Mouse (Mus musculus) embryonic facial prominence, embryonic 14.5 days (tissue): ENCODE measurements around the gene Mrps18b. TPM values are rescaled to one million over a fixed set of nuclear protein-coding genes. Genes with fewer than 3 reads are reported as not detected.
A peak's percentile ranks its signal among the peaks of the same experiment; 100 is the strongest.
"Not testable (repeated sequence)": the region's sequence is repeated elsewhere in the genome, so short reads cannot be mapped to it uniquely, and the experiment has no call there.

Experiments used
- ATAC-seq: fragments of 200-750 bp; cut with Nextera tagmentation; 2 replicates; pipeline ENCODE4 v1.8.0; 2017; ENCODE audit warnings: low read depth, moderate number of reproducible peaks, moderate TSS enrichment
- DNase-seq: peaks from one replicate; pipeline ENCODE4 v3.0.0-alpha.2; 2015; ENCODE audit warnings: low spot score
- H3K27ac ChIP-seq: fragments of 300-500 bp; sonication (generic); replicated peaks from 2 replicates; pipeline ENCODE4 v1.5.1; 2014; ENCODE audit warnings: low read depth, mild to moderate bottlenecking, low read length, moderate library complexity
- H3K27me3 ChIP-seq: fragments of 300-500 bp; sonication (generic); replicated peaks from 2 replicates; pipeline ENCODE4 v1.6.1; 2014; ENCODE audit warnings: low read length; ENCODE audit not compliant: control insufficient read depth, insufficient read depth
- H3K36me3 ChIP-seq: fragments of 300-500 bp; sonication (generic); 2 replicates; pipeline ENCODE4 v1.6.1; 2014; ENCODE audit warnings: low read length, mixed read lengths; ENCODE audit not compliant: control insufficient read depth, insufficient read depth
- H3K4me1 ChIP-seq: fragments of 300-500 bp; sonication (generic); 2 replicates; pipeline ENCODE4 v1.6.1; 2014; ENCODE audit warnings: antibody characterized with exemption, low read length; ENCODE audit not compliant: control insufficient read depth, insufficient read depth
- H3K4me2 ChIP-seq: fragments of 300-500 bp; sonication (generic); 2 replicates; pipeline ENCODE4 v1.6.1; 2014; ENCODE audit warnings: low read depth, mild to moderate bottlenecking, low read length, moderate library complexity, mixed read lengths
- H3K4me3 ChIP-seq: fragments of 300-500 bp; sonication (generic); 2 replicates; pipeline ENCODE4 v1.5.1; 2014; ENCODE audit warnings: low read depth, mild to moderate bottlenecking, low read length
- H3K9ac ChIP-seq: fragments of 300-500 bp; sonication (generic); 2 replicates; pipeline ENCODE4 v1.6.1; 2014; ENCODE audit warnings: low read depth, mild to moderate bottlenecking, low read length, moderate library complexity, mixed read lengths
- H3K9me3 ChIP-seq: fragments of 300-500 bp; sonication (generic); 2 replicates; pipeline ENCODE4 v1.6.1; 2016; ENCODE audit warnings: low read length; ENCODE audit not compliant: control insufficient read depth
- WGBS: fragments of 180-500 bp; shearing (Covaris S2); extraction: QIAGEN DNeasy Blood & Tissue Kit; methylation state at CpG from one replicate; pipeline ENCODE4 v1.1.7; 2014; 5-methylcytosine and 5-hydroxymethylcytosine counted together
- polyA plus RNA-seq: library from polyadenylated mRNA; unstranded; fragments of >200 nt; fragmentation: Nextera tagmentation; extraction: Ambion mirVana; gene quantifications from 2 replicates; pipeline ENCODE4 v1.2.1, GENCODE M21; 2014

Gene Mrps18b
- polyA plus RNA-seq, result 73.3 and 76.0 TPM in 2 replicates

GRCm38 (mm10) chr17:35916297-35917142 lies at the start of gene Mrps18b, which contains the start of gene Ppp1r10:
Gene Mrps18b (minus strand): TSS chr17:35916389.
Gene Ppp1r10 (plus strand): TSS chr17:35916434.
- peaks cover 36% of the 10 kb centered on the region for H3K36me3 ChIP-seq
- peak; percentile 100 for DNase-seq
- WGBS, result under 1% methylated on average over 56 of the region's 83 CpGs
- peak; percentile 95 for ATAC-seq
- peak within 1 kb of the TSS; percentile 94 for H3K4me2 ChIP-seq
- H3K9me3 ChIP-seq, result no peaks in the 10 kb centered on the region
- peak within 1 kb of the TSS; percentile 98 for H3K27ac ChIP-seq
- peaks cover 10% of the 10 kb centered on the region for H3K4me1 ChIP-seq
- H3K4me3 ChIP-seq, result peak within 1 kb of the TSS; percentile 58
- peak within 1 kb of the TSS; percentile 92 for H3K9ac ChIP-seq
- no peaks in the 10 kb centered on the region for H3K27me3 ChIP-seq

- H3K27ac ChIP-seq, result no peak overlapping the region
- peaks cover 1% of the 10 kb centered on the region; the same call in 1 of the 2 replicates for H3K4me1 ChIP-seq
- ATAC-seq, result no peak
- no peak overlapping the region for H3K9ac ChIP-seq
- H3K36me3 ChIP-seq, result peaks cover 68% of the 10 kb centered on the region
- H3K27me3 ChIP-seq, result no peaks in the 10 kb centered on the region
- no peaks in the 10 kb centered on the region for H3K9me3 ChIP-seq
- no peak overlapping the region for H3K4me3 ChIP-seq
- no peak overlapping the region for H3K4me2 ChIP-seq
- no peak for DNase-seq
- 81% methylated on average over 10 of the region's 10 CpGs for WGBS
Measured at GRCm38 (mm10) chr17:35963279-35963678, 47.1 kb upstream of the Mrps18b start.

- Histone ChIP-seq H3K9me3 (no peaks in the 10 kb centered on the region), H3K36me3 (peaks cover 83% of the 10 kb centered on the region), H3K4me1 (no peaks in the 10 kb centered on the region), H3K4me2 (no peak overlapping the region), H3K9ac (no peak overlapping the region), H3K27me3 (no peaks in the 10 kb centered on the region), H3K27ac (no peak overlapping the region), H3K4me3 (no peak overlapping the region)
- no peak for DNase-seq
- no peak for ATAC-seq
- 93% methylated on average over 15 of the region's 15 CpGs for WGBS
Measured at GRCm38 (mm10) chr17:35958533-35959223, 42.5 kb upstream of the Mrps18b start.

GRCm38 (mm10) chr17:35954665-35955064 lies 38.5 kb upstream of the Mrps18b start:
- DNase-seq (no peak), ATAC-seq (no peak)
- Histone ChIP-seq H3K27me3 (no peaks in the 10 kb centered on the region), H3K9ac (no peak overlapping the region), H3K27ac (no peak overlapping the region), H3K4me2 (no peak overlapping the region), H3K4me1 (no peaks in the 10 kb centered on the region), H3K36me3 (peaks cover 42% of the 10 kb centered on the region), H3K9me3 (no peaks in the 10 kb centered on the region), H3K4me3 (no peak overlapping the region)
- 77% methylated on average over 8 of the region's 8 CpGs for WGBS

- H3K36me3 ChIP-seq, result peaks cover 22% of the 10 kb centered on the region
- H3K27ac ChIP-seq, H3K4me3 ChIP-seq, H3K9ac ChIP-seq, ATAC-seq, H3K4me1 ChIP-seq, H3K4me2 ChIP-seq, H3K9me3 ChIP-seq, DNase-seq, H3K27me3 ChIP-seq: not testable (repeated sequence)
- 73% methylated on average over 2 of the region's 3 CpGs for WGBS
Measured at GRCm38 (mm10) chr17:35952559-35952958, 36.4 kb upstream of the Mrps18b start.

- H3K36me3 ChIP-seq, H3K27ac ChIP-seq, H3K4me3 ChIP-seq, H3K4me2 ChIP-seq, DNase-seq, ATAC-seq, H3K27me3 ChIP-seq, H3K4me1 ChIP-seq, H3K9me3 ChIP-seq, H3K9ac ChIP-seq: not testable (repeated sequence)
Measured at GRCm38 (mm10) chr17:35950946-35951345, 34.8 kb upstream of the Mrps18b start.

GRCm38 (mm10) chr17:35939941-35940340 lies 23.8 kb upstream of the Mrps18b start:
- H3K4me1 ChIP-seq, result no peaks in the 10 kb centered on the region
- no peak overlapping the region for H3K4me3 ChIP-seq
- H3K36me3 ChIP-seq, result no peaks in the 10 kb centered on the region
- no peak overlapping the region for H3K4me2 ChIP-seq
- H3K27ac ChIP-seq, result no peak overlapping the region
- H3K9me3 ChIP-seq, result no peaks in the 10 kb centered on the region
- 51% methylated on average over 1 of the region's 1 CpGs for WGBS
- ATAC-seq (no peak), DNase-seq (no peak)
- no peaks in the 10 kb centered on the region for H3K27me3 ChIP-seq
- no peak overlapping the region for H3K9ac ChIP-seq

GRCm38 (mm10) chr17:35939108-35939507 lies 22.9 kb upstream of the Mrps18b start:
- Histone ChIP-seq H3K4me2 (no peak overlapping the region), H3K9me3 (no peaks in the 10 kb centered on the region), H3K36me3 (no peaks in the 10 kb centered on the region), H3K9ac (no peak overlapping the region), H3K27ac (no peak overlapping the region), H3K4me3 (no peak overlapping the region), H3K27me3 (no peaks in the 10 kb centered on the region), H3K4me1 (no peaks in the 10 kb centered on the region)
- 55% methylated on average over 2 of the region's 2 CpGs for WGBS
- DNase-seq (no peak), ATAC-seq (no peak)
